Mouse (Mus musculus) 3134 (cell line): Measurements from ENCODE around the gene Eif3c.
A peak's percentile ranks its signal among the peaks of the same experiment; 100 is the strongest.

Source experiments
- DNase-seq: peaks from one replicate; pipeline ENCODE4 v3.0.0-alpha.2; 2011; ENCODE audit warnings: low spot score; ENCODE audit not compliant: insufficient read length; ENCODE audit errors: extremely low read depth

The Eif3c gene

DNA sequence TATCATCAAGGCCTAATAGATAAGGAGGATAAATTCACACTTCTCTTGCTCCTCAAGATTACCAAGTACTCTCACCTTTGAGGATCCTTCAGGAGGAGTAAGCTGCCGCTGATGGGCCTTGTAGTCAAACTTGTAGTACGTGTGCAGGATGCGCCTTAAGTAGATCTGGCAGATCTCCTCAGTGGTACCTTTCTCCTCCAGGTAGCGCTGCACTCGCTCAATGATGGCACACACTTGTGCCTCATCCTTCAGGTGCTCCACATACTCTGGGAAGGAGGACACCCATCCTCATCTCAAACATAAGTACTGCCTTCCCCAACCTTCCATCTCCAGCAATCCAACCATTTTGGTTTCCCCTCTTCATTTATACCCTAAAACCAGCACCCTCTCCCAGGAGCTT lies 9.6 kb downstream of the Eif3c start:
- DNase-seq, result no peak

DNA sequence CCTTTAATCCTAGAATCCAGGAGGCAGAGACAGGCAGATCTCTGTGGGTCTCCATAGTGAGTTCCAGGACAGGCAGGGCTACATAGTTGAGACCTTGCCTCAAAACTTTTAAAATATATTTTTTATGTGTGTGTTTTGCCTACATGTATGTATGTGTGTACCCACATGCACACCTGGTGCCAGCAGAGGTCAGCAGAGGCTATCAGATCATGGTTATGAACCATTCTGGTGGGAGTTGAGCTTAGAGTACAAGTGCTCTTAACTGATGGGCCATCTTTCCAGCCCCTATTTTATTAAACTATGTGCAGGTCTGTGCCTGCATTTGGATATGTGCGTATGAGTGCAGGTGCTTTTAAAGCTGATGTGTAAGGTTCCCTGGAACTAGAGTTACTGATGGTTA lies 11.4 kb downstream of the Eif3c start:
- DNase-seq, result no peak

DNA sequence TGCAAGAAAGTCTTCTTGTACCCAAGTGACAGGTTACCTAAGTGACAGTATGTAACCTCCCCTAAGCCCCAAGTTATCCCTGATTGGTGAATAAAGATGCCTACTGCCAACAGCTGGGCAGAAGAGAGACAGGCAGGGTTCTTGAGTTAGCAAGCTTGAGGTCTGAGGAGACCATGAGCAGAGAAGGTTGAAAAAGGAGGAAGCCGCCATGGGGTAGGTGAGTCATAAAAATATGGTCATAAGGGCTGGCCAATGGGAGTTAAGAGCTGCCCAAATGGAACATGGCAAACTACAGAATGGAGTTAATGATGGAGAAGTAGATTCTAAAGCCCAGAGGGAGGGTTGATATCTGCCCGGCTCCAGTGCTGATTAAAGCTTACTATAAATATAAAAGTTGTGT lies 20.6 kb downstream of the Eif3c start:
- DNase-seq, result no peak

GRCm38 (mm10) chr7:126541661-126542060 lies 24.6 kb downstream of the Eif3c start:
- no peak for DNase-seq

- peak; percentile 23 for DNase-seq
Measured at GRCm38 (mm10) chr7:126537820-126538585, 28.2 kb downstream of the Eif3c start.

DNA sequence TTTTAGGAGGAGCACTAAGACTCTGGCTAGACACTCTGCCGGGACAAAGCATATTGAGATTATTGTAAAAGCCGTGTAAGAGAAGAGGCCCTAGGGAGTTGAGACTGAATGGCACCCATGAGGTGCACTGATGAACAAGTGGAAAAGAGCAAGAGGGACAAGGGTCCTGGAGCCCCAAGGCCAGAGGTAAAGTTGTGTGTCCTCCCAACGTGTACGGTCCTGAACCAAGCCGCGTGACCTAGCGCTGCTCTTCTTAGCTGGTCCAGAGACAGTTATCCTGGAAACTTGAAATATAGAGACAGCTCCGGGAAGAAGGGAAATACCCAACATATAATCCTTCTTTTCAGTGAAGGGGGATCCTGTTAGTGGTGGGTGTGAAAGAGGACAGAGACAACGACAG lies 29.7 kb downstream of the Eif3c start:
- no peak for DNase-seq

DNA sequence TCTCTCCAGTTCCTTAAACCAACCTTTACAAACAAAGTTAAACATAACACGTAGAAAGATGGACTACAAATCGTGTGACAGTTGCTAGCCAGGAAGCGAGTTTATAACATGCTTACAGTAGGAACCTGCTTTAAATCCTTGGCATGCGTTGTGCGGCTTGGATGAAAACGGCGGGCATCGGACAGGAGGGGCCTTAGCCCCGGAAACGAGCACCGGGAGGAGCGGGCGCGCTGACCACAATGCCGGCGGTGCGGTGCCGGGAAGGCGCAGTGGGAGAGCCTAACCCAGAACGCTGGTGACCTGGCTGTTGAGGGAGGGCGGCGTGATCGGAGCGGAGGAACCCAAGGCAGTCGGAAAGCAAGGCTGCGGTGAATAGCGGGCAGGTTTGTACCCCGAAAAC lies 30.4 kb downstream of the Eif3c start:
- no peak for DNase-seq

GRCm38 (mm10) chr7:126533434-126533833 lies 32.8 kb downstream of the Eif3c start:
- DNase-seq, result no peak

GRCm38 (mm10) chr7:126528166-126528577 lies 38.0 kb downstream of the Eif3c start:
- peak; percentile 20 for DNase-seq

GRCm38 (mm10) chr7:126523316-126523715 lies 42.9 kb downstream of the Eif3c start:
- DNase-seq, result no peak

DNA sequence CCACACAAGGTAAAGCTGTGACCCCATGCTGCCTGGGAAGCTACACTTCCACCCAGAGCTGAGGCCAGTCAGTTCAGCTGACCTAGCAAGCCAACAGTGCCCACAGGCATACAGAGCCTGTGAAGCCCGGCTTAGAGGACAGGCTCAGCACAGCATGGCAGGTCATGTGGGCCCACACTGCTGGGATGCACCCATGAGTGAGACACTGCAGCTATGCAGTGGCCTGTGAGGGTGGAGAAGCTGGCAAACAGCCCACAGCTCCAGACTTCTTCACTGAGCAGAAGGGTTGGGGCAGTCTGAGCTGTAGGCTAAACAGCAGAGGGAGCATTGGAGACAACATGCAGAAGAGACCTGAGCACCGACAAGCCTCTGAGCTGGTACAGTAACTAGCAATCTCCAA lies 46.7 kb downstream of the Eif3c start:
- DNase-seq, result peak; percentile 31

GRCm38 (mm10) chr7:126518261-126518941 lies 47.8 kb downstream of the Eif3c start:
- DNase-seq, result no peak

DNA sequence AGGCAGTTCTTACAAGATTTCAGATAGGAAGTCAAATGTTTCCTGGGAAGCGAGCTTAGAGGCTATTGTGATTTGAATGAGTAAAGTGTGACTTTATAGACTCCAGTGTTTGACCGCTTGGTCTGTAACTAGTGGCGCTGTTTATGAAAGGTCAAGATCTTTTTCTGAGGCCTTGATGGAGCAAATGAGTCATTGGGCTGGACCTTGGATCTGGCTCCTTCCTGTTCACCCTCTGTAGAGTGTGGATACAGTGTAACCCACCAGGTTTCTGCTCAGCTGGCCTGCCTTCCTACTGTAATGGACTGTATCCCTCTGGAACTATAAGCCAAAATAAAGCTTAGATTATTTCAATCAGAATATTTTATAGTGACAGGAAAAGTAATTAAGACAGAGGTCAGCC lies 54.9 kb downstream of the Eif3c start:
- no peak for DNase-seq

GRCm38 (mm10) chr7:126507126-126507778 lies 59.0 kb downstream of the Eif3c start:
- DNase-seq, result no peak

DNA sequence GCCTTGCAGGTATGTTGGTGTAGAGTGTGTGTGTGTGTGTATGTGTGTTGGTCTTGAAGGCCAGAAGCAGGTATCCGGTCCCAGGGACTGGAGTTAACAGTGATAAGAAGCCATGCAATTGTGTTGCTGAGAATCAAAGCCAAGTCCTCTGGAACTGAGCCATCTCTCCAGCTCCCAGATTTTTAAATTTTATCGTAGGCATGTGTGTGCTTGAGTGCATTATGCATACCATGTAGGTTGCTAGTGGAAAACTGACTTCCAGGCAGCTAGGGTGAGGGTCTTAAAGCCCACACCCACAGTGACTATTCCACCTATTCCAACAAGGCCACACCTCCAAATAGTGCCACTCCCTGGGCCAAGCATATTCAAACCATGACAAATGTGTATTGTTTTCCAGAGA lies 61.3 kb downstream of the Eif3c start:
- no peak for DNase-seq

- peak; percentile 98 for DNase-seq
Measured at GRCm38 (mm10) chr7:126503273-126503878, 62.8 kb downstream of the Eif3c start, which contains the start of gene Atxn2l. Gene Atxn2l (minus strand): TSS chr7:126503437.

GRCm38 (mm10) chr7:126502751-126503150 lies 63.5 kb downstream of the Eif3c start:
- no peak for DNase-seq

GRCm38 (mm10) chr7:126502023-126502741 lies 64.0 kb downstream of the Eif3c start:
- peak; percentile 98 for DNase-seq

- no peak for DNase-seq
Measured at GRCm38 (mm10) chr7:126501684-126502022, 64.6 kb downstream of the Eif3c start.

DNA sequence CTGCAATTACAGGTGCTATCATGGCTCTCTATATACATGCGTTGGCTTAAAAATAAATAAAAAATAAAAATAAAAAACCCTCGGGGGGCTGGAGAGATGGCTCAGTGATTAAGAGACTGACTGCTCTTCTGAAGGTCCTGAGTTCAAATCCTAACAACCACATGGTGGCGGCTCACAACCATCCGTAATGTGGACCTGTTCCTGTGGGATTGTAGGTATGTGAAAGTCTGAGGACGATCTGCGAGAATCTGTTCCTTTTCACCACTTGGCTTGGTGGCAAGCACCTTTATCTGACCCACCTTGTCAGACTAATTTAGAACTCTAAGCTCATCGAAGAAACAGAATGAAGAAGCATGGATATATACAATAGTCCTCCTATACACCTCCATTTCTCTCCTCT lies 66.8 kb downstream of the Eif3c start:
- DNase-seq, result no peak

GRCm38 (mm10) chr7:126497966-126498365 lies 68.2 kb downstream of the Eif3c start:
- no peak for DNase-seq
